Mouse (Mus musculus) C2C12 (cell line): Measurements from ENCODE around the gene Acod1.

Experiments used
- CEBPB ChIP-seq: IDR thresholded peaks from one replicate; pipeline ENCODE4 v1.6.1; 2011; ENCODE audit warnings: low read depth, mild to moderate bottlenecking, control low read depth, moderate library complexity
- CTCF ChIP-seq: IDR thresholded peaks from one replicate; pipeline ENCODE4 v1.5.1; 2011; ENCODE audit not compliant: control insufficient read depth, insufficient read depth, insufficient read length
- MAX ChIP-seq: IDR thresholded peaks from one replicate; pipeline ENCODE4 v1.6.1; 2011; ENCODE audit warnings: mild to moderate bottlenecking, control low read depth
- MYOG ChIP-seq: IDR thresholded peaks from one replicate; pipeline ENCODE4 v1.6.1; 2011; ENCODE audit not compliant: control insufficient read depth, insufficient read length; ENCODE audit errors: extremely low read depth
- USF1 ChIP-seq: IDR thresholded peaks from one replicate; pipeline ENCODE4 v1.6.1; 2011; ENCODE audit warnings: low read depth, mild to moderate bottlenecking, control low read depth, moderate library complexity

DNA sequence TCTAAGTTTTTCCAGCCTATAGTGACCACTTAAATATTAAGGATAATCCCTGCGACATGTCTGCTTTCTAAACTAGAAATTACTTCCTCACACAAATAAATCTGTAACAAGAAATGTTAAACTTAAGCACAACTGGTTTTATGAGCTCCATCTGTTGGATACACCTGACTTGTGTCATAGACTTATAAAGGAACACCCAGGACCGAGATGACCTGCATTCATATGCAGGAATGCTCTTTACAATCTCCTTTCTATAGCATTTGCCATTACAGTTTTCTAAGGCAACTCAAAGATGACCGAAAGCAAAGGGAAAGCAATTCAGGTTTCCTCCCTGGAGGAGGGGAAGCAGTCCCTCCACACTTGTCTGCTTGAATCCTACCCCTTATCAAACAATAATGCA, 46.5 kb downstream of the Acod1 start:
- TF ChIP-seq MYOG (no peak), CTCF (no peak), USF1 (no peak), MAX (no peak), CEBPB (no peak)
